Mouse (Mus musculus) adrenal gland, adult 2 months (tissue): ENCODE results near the gene Alox15. TPM values are rescaled to one million over a fixed set of nuclear protein-coding genes. Genes with fewer than 3 reads are reported as not detected.
"Not testable (repeated sequence)": the region's sequence is repeated elsewhere in the genome, so short reads cannot be mapped to it uniquely, and the experiment has no call there.

Source experiments
- DNase-seq: peaks from one replicate; pipeline ENCODE4 v3.0.0; 2021
- long read RNA-seq: library from polyadenylated mRNA; stranded (forward); transcript quantifications from one replicate; pipeline ENCODE4 v2.0.0, GENCODE M21; 2021
- polyA plus RNA-seq: library from polyadenylated mRNA; depleted of rRNA; stranded (reverse); fragments of >200 nt; gene quantifications from 2 replicates; pipeline ENCODE4 v1.2.3, GENCODE M21; 2012; rRNA removed
- total RNA-seq, 2 experiments: library from RNA; stranded (reverse); gene quantifications; 2 replicates each; pipeline ENCODE4 v1.2.3; 2021

Alox15 gene
- total RNA-seq (1 to 10 TPM; 2.8 to 6.8 TPM), polyA plus RNA-seq (1.1 and 2.7 TPM in 2 replicates)
- long read RNA-seq, partial matches to known transcripts, result 1 of 3 reads
- long read RNA-seq, other reads (novel, unspliced or antisense), result 0 of 3 reads

GRCm38 (mm10) chr11:70351868-70352267 is at the start of gene Alox15:
Gene Alox15, minus strand, starts transcription at chr11:70352031.
- DNase-seq, result no peak

GRCm38 (mm10) chr11:70389421-70389820 is 37.6 kb upstream of the Alox15 start:
- DNase-seq, result no peak

- DNase-seq, result no peak
Measured at GRCm38 (mm10) chr11:70387436-70387835, 35.6 kb upstream of the Alox15 start.

GRCm38 (mm10) chr11:70384136-70384535 is 32.3 kb upstream of the Alox15 start:
- peak; percentile 64 for DNase-seq

GRCm38 (mm10) chr11:70381330-70381729 is 29.5 kb upstream of the Alox15 start:
- no peak for DNase-seq

- DNase-seq, result no peak
Measured at GRCm38 (mm10) chr11:70380478-70381005, 28.7 kb upstream of the Alox15 start.

- DNase-seq, result peak; percentile 27
Measured at GRCm38 (mm10) chr11:70376054-70376453, 24.2 kb upstream of the Alox15 start.

GRCm38 (mm10) chr11:70374302-70374701 is 22.5 kb upstream of the Alox15 start:
- no peak for DNase-seq

- DNase-seq, result no peak
Measured at GRCm38 (mm10) chr11:70372849-70373557, 21.2 kb upstream of the Alox15 start.

- DNase-seq, result no peak
Measured at GRCm38 (mm10) chr11:70372396-70372795, 20.6 kb upstream of the Alox15 start.

- DNase-seq, result not testable (repeated sequence)
Measured at GRCm38 (mm10) chr11:70368626-70369025, 16.8 kb upstream of the Alox15 start.

- DNase-seq, result not testable (repeated sequence)
Measured at GRCm38 (mm10) chr11:70367701-70368100, 15.9 kb upstream of the Alox15 start.

GRCm38 (mm10) chr11:70348630-70349029 is 3.2 kb downstream of the Alox15 start:
- peak; percentile 19 for DNase-seq

GRCm38 (mm10) chr11:70347861-70348260 is 4.0 kb downstream of the Alox15 start:
- DNase-seq, result no peak

GRCm38 (mm10) chr11:70345546-70345945 is 6.3 kb downstream of the Alox15 start:
- no peak for DNase-seq

- no peak for DNase-seq
Measured at GRCm38 (mm10) chr11:70345061-70345460, 6.8 kb downstream of the Alox15 start.

- no peak for DNase-seq
Measured at GRCm38 (mm10) chr11:70339481-70339880, 12.3 kb downstream of the Alox15 start.

GRCm38 (mm10) chr11:70334477-70334876 is 17.4 kb downstream of the Alox15 start:
- DNase-seq, result peak; percentile 58

- no peak for DNase-seq
Measured at GRCm38 (mm10) chr11:70324726-70325125, 27.1 kb downstream of the Alox15 start.

GRCm38 (mm10) chr11:70322528-70322927 is 29.3 kb downstream of the Alox15 start, which contains the start of gene Alox12e:
Gene Alox12e, minus strand, starts transcription at chr11:70322628.
- no peak for DNase-seq

- DNase-seq, result peak; percentile 40
Measured at GRCm38 (mm10) chr11:70321664-70322063, 30.2 kb downstream of the Alox15 start.

- no peak for DNase-seq
Measured at GRCm38 (mm10) chr11:70319614-70320013, 32.2 kb downstream of the Alox15 start.

GRCm38 (mm10) chr11:70313833-70314232 is 38.0 kb downstream of the Alox15 start:
- peak; percentile 18 for DNase-seq

GRCm38 (mm10) chr11:70309341-70309740 is 42.5 kb downstream of the Alox15 start:
- peak; percentile 19 for DNase-seq
